Mouse (Mus musculus): ENCODE measurements around the gene 6430531B16Rik. TPM values are rescaled to one million over a fixed set of nuclear protein-coding genes. Genes with fewer than 3 reads are reported as not detected.

Gene 6430531B16Rik
- total and polyA plus RNA-seq, 2 experiments from 2014 or later = 1.6 TPM

GRCm38 (mm10) chr7:139990864-139991394 lies 12.4 kb upstream of the 6430531B16Rik start:
- Histone ChIP-seq H3K36me3 (ENCODE audit: insufficient read depth, low read length) (peaks cover 4% of the 10 kb centered on the region; the same call in 1 of the 2 replicates), H3K4me1 (ENCODE audit: insufficient read depth, low read length) (no peaks in the 10 kb centered on the region), H3K9ac (replicated peaks; ENCODE audit: low read length, poor library complexity, severe bottlenecking) (no peak overlapping the region), H3K27ac (ENCODE audit: low read depth, low read length) (no peak overlapping the region), H3K4me3 (ENCODE audit: low read depth, low read length) (no peak overlapping the region), H3K27me3 (ENCODE audit: insufficient read depth, low read length) (no peaks in the 10 kb centered on the region), H3K4me2 (ENCODE audit: low read depth, low read length, poor library complexity, severe bottlenecking) (no peak overlapping the region), H3K9me3 (ENCODE audit: low read length) (no peaks in the 10 kb centered on the region)
- DNase-seq (ENCODE audit: low spot score) = no peak
- WGBS = 72% methylated on average over 8 of the region's 8 CpGs
- ATAC-seq (ENCODE audit: low FRiP score) = no peak
- TF ChIP-seq CTCF (IDR thresholded peaks at IDR 0.05) = no peak

GRCm38 (mm10) chr7:139988272-139988671 lies 9.7 kb upstream of the 6430531B16Rik start:
- no peak overlapping the region for H3K4me2 ChIP-seq (ENCODE audit: low read depth, low read length, poor library complexity, severe bottlenecking)
- no peak for TF ChIP-seq CTCF (IDR thresholded peaks at IDR 0.05)
- no peak overlapping the region for H3K27ac ChIP-seq (ENCODE audit: low read depth, low read length)
- WGBS = 90% methylated on average over 9 of the region's 9 CpGs
- no peak overlapping the region for H3K9ac ChIP-seq (replicated peaks; ENCODE audit: low read length, poor library complexity, severe bottlenecking)
- no peaks in the 10 kb centered on the region for H3K9me3 ChIP-seq (ENCODE audit: low read length)
- no peaks in the 10 kb centered on the region for H3K4me1 ChIP-seq (ENCODE audit: insufficient read depth, low read length)
- ATAC-seq (ENCODE audit: low FRiP score) = no peak
- DNase-seq (ENCODE audit: low spot score) = no peak
- no peaks in the 10 kb centered on the region for H3K36me3 ChIP-seq (ENCODE audit: insufficient read depth, low read length)
- no peaks in the 10 kb centered on the region for H3K27me3 ChIP-seq (ENCODE audit: insufficient read depth, low read length)
- H3K4me3 ChIP-seq (ENCODE audit: low read depth, low read length) = no peak overlapping the region

GRCm38 (mm10) chr7:139984505-139984904 lies 6.0 kb upstream of the 6430531B16Rik start:
- Histone ChIP-seq H3K36me3 (ENCODE audit: insufficient read depth, low read length) (no peaks in the 10 kb centered on the region), H3K9ac (replicated peaks; ENCODE audit: low read length, poor library complexity, severe bottlenecking) (no peak overlapping the region), H3K9me3 (ENCODE audit: low read length) (no peaks in the 10 kb centered on the region), H3K4me1 (ENCODE audit: insufficient read depth, low read length) (no peaks in the 10 kb centered on the region), H3K27ac (ENCODE audit: low read depth, low read length) (no peak overlapping the region), H3K27me3 (ENCODE audit: insufficient read depth, low read length) (no peaks in the 10 kb centered on the region), H3K4me3 (ENCODE audit: low read depth, low read length) (no peak overlapping the region), H3K4me2 (ENCODE audit: low read depth, low read length, poor library complexity, severe bottlenecking) (no peak overlapping the region)
- ATAC-seq (ENCODE audit: low FRiP score) (no peak), DNase-seq (ENCODE audit: low spot score) (no peak)
- WGBS = 95% methylated on average over 11 of the region's 11 CpGs
- TF ChIP-seq CTCF (IDR thresholded peaks at IDR 0.05) = no peak

- H3K4me1 ChIP-seq (ENCODE audit: insufficient read depth, low read length) = peaks cover 3% of the 10 kb centered on the region; the same call in 1 of the 2 replicates
Observed at GRCm38 (mm10) chr7:139982058-139982457, 3.5 kb upstream of the 6430531B16Rik start.

GRCm38 (mm10) chr7:139980778-139981177 lies 2.2 kb upstream of the 6430531B16Rik start:
- ATAC-seq (ENCODE audit: low FRiP score) = no peak
- 58% methylated on average over 3 of the region's 3 CpGs for whole genome bisulfite sequencing
- H3K27me3 ChIP-seq (ENCODE audit: insufficient read depth, low read length) = no peaks in the 10 kb centered on the region
- peaks cover 3% of the 10 kb centered on the region; the same call in 1 of the 2 replicates for H3K4me1 ChIP-seq (ENCODE audit: insufficient read depth, low read length)
- DNase-seq (ENCODE audit: low spot score) = no peak
- H3K4me3 ChIP-seq (ENCODE audit: low read depth, low read length) = no peak overlapping the region
- no peak for TF ChIP-seq CTCF (IDR thresholded peaks at IDR 0.05)
- H3K4me2 ChIP-seq (ENCODE audit: low read depth, low read length, poor library complexity, severe bottlenecking) = no peak overlapping the region
- no peaks in the 10 kb centered on the region for H3K9me3 ChIP-seq (ENCODE audit: low read length)
- no peak overlapping the region for H3K9ac ChIP-seq (replicated peaks; ENCODE audit: low read length, poor library complexity, severe bottlenecking)
- no peak overlapping the region for H3K27ac ChIP-seq (ENCODE audit: low read depth, low read length)
- H3K36me3 ChIP-seq (ENCODE audit: insufficient read depth, low read length) = no peaks in the 10 kb centered on the region

More at GRCm38 (mm10) chr7:139982058-139982457, 3.5 kb upstream of the 6430531B16Rik start:
- Histone ChIP-seq H3K27ac (ENCODE audit: low read depth, low read length) (no peak overlapping the region), H3K4me2 (ENCODE audit: low read depth, low read length, poor library complexity, severe bottlenecking) (no peak overlapping the region), H3K4me3 (ENCODE audit: low read depth, low read length) (no peak overlapping the region), H3K9ac (replicated peaks; ENCODE audit: low read length, poor library complexity, severe bottlenecking) (no peak overlapping the region), H3K27me3 (ENCODE audit: insufficient read depth, low read length) (no peaks in the 10 kb centered on the region), H3K36me3 (ENCODE audit: insufficient read depth, low read length) (no peaks in the 10 kb centered on the region), H3K9me3 (ENCODE audit: low read length) (no peaks in the 10 kb centered on the region)
- 89% methylated on average over 11 of the region's 11 CpGs for WGBS
- no peak for TF ChIP-seq CTCF (IDR thresholded peaks at IDR 0.05)
- DNase-seq (ENCODE audit: low spot score) (no peak), ATAC-seq (ENCODE audit: low FRiP score) (no peak)

- H3K4me1 ChIP-seq (ENCODE audit: insufficient read depth, low read length) = peaks cover 3% of the 10 kb centered on the region; the same call in 1 of the 2 replicates
- TF ChIP-seq CTCF (IDR thresholded peaks at IDR 0.05) = no peak
- peak overlapping the region; percentile 49 for H3K4me3 ChIP-seq (ENCODE audit: low read depth, low read length)
- H3K27ac ChIP-seq (ENCODE audit: low read depth, low read length) = no peak overlapping the region
- no peaks in the 10 kb centered on the region for H3K9me3 ChIP-seq (ENCODE audit: low read length)
- peak overlapping the region; percentile 60; the same call in 1 of the 2 replicates for H3K9ac ChIP-seq (replicated peaks; ENCODE audit: low read length, poor library complexity, severe bottlenecking)
- H3K27me3 ChIP-seq (ENCODE audit: insufficient read depth, low read length) = no peaks in the 10 kb centered on the region
- no peaks in the 10 kb centered on the region for H3K36me3 ChIP-seq (ENCODE audit: insufficient read depth, low read length)
- peak overlapping the region; percentile 67 for H3K4me2 ChIP-seq (ENCODE audit: low read depth, low read length, poor library complexity, severe bottlenecking)
- ATAC-seq (ENCODE audit: low FRiP score) = peak; percentile 75
- 41% methylated on average over 13 of the region's 13 CpGs for WGBS
- peak; percentile 30 for DNase-seq (ENCODE audit: low spot score)
Observed at GRCm38 (mm10) chr7:139979011-139979719, 610 bp upstream of the 6430531B16Rik start.

All from midbrain, postnatal 0 days (tissue).